Mouse (Mus musculus) erythroblast, embryonic 14.5 days (primary cell): ENCODE data around the gene Nrsn1.

Experiments used
- GATA1 ChIP-seq: IDR thresholded peaks from 2 replicates; pipeline ENCODE4 v1.6.1; 2012; ENCODE audit warnings: low read length, inconsistent platforms, mixed read lengths
- TAL1 ChIP-seq: IDR thresholded peaks from 3 replicates; pipeline ENCODE4 v1.6.1; 2012; ENCODE audit warnings: low read length, inconsistent platforms, mixed read lengths

GRCm38 (mm10) chr13:25272189-25272588, 1.9 kb upstream of the Nrsn1 start:
- no peak for TF ChIP-seq GATA1
- TF ChIP-seq TAL1, result no peak
